Mouse (Mus musculus) embryo, embryonic 9.5 days (tissue): Measurements from ENCODE around the gene Cxcl16.
"Not testable (repeated sequence)": the region's sequence is repeated elsewhere in the genome, so short reads cannot be mapped to it uniquely, and the experiment has no call there.

Experiments
- DNase-seq: peaks from one replicate; pipeline ENCODE4 v3.0.0-alpha.2; 2017; ENCODE audit errors: extremely low spot score

Gene Cxcl16

DNA sequence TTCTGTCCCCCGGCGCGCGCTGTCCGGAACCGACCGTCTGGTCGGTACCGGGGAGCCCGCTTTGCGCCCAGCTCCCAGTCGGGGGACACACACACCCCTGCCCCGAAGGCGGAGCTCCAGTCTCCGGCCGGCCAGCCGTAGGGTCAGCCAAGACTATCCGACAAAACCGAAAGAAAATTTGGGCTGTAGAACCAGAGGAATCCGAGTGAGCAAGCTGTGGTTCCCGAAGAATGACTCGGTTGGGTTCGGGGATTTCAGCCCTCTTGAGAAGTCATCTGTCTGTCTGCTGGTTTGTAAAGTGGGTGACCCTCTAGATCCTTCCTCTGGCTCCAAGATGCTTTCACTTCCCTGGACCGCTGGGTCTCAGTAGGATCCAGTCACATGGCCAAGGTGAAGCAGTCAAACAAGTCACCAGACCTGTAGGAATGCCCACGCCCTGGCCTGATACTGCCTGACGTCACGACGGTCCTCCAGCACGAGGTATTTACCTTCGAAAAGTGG lies at the start of gene Cxcl16:
TSS of gene Cxcl16 (minus strand) at position 384 of the 501 bp plus-strand sequence.
- peak; percentile 31 for DNase-seq

- DNase-seq: no peak
Measured at GRCm38 (mm10) chr11:70506962-70507515, 47.3 kb upstream of the Cxcl16 start.

GRCm38 (mm10) chr11:70506385-70506784 lies 46.6 kb upstream of the Cxcl16 start:
- peak; percentile 58 for DNase-seq

- DNase-seq: no peak
Measured at GRCm38 (mm10) chr11:70504970-70505369, 45.2 kb upstream of the Cxcl16 start, which contains the start of gene Tm4sf5. TSS of gene Tm4sf5 (plus strand) at chr11:70505244.

DNA sequence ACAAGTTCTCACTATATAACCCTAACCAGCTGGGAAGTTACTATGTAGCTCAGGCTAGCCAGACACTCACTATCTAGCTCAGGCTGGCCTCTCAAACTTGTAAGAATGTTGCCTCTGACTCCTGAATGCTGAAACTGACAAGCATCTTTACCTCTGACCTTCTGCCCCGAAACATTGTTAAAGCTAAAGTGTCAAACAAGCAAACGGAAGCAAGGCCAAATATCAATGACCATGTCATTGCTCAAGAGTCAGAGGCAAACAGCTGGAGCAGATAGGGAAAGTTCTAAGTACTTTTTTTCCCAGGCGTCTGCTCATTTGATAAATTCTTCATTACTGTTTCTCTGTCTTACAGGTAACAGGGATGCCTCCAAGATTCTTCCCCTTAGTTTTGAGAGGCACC lies 42.2 kb upstream of the Cxcl16 start:
- DNase-seq: no peak

- DNase-seq: no peak
Measured at GRCm38 (mm10) chr11:70500476-70500812, 40.7 kb upstream of the Cxcl16 start.

- DNase-seq: no peak
Measured at GRCm38 (mm10) chr11:70499566-70500475, 40.0 kb upstream of the Cxcl16 start.

DNA sequence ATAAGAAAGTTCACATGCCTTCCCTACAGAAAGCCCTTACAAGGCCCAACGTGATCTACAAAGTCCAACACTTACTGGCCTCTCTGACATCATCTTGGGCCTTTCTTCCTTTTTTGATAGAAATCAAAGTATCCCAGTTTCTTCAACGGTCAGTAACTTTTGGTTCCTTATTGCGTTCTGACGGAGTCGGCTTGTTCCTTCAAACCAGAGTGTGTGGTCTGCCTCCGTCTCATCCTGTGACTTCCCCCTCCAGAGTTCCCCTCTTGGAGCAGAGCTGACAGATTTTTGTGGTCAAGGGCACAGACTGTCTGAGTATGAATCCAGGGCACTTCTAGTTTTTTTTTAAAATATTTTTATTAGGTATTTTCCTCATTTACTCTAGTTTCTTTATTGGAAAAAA lies 29.9 kb upstream of the Cxcl16 start:
- no peak for DNase-seq

- no peak for DNase-seq
Measured at GRCm38 (mm10) chr11:70489138-70489537, 29.4 kb upstream of the Cxcl16 start.

DNA sequence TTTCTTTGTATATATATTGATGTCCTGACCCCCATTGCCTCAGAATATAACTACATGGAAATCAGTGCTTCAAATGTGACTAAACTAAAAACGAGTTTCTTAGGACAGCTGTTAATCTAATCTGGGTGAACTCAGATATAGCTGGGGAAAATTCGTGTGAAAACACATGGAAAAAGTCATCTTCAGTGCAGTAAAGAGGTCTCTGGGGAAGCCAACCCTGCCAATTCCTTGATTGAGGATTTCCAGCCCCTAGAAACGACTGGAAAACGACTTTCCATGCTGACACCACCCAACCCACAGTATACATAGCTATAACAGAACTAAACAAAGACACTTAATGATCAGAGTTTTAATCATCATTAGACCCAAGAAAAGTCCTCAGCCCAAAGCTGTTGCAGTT lies 28.0 kb upstream of the Cxcl16 start:
- DNase-seq: no peak

GRCm38 (mm10) chr11:70485498-70485897 lies 25.7 kb upstream of the Cxcl16 start:
- no peak for DNase-seq

GRCm38 (mm10) chr11:70474872-70475534 lies 15.2 kb upstream of the Cxcl16 start:
- no peak for DNase-seq

DNA sequence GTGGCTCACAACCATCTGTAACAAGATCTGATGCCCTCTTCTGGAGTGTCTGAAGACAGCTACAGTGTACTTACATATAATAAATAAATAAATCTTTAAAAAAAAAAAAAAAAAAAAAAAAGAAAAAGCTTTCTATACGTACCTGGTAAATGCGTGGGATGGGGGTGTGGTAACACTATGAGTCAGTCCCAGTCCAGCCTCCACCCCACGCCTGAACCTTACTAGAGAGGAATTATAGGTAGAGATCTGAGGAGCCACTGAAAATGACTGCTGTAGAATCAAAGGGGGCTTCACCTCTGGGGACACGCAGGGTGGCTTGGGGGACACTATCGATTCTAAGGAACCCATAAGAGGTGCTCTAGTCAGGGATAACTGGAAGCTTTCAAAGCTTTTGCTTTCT lies 13.5 kb upstream of the Cxcl16 start:
- not testable (repeated sequence) for DNase-seq

DNA sequence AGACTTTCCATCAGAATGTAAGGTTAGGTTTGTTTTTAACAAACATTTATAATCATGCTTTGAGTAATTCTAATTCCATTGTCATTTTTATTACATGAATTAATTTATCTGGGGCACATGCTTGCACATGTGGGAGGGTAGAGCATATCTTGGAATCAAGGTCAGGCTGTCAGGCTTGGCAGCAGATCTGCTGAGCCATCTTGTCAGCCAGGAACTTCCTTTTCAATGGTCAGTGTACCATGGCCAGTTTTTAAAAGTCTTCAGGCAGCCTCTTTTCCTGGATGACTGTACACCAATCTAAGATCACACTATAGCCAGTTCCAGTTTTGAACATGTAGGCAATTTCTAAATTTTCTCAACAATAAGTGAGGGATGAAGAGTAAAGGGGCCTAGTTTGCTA lies 12.9 kb upstream of the Cxcl16 start:
- no peak for DNase-seq

DNA sequence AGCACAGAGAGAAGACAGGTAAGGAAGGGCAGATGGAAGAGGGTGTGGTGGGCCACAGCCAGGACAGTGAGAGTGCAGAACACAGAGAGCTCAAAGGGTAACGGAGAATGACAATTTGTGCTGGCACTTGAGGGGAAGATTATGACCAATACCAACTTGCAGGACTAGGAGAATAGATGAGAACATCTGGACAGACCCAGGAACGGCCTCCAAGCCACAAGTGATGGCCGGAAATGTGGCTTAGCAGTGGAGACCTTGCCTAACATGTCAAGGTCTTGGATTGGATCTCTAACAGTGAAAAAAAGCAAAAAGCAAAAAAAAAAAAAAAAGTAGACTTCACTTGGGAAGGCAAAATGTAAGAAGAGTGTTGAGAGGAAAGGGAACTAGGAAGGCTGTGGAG lies 10.0 kb upstream of the Cxcl16 start:
- no peak for DNase-seq

GRCm38 (mm10) chr11:70467902-70468619 lies 8.3 kb upstream of the Cxcl16 start:
- no peak for DNase-seq

GRCm38 (mm10) chr11:70465824-70466223 lies 6.0 kb upstream of the Cxcl16 start:
- DNase-seq: no peak

- DNase-seq: no peak
Measured at GRCm38 (mm10) chr11:70465211-70465610, 5.4 kb upstream of the Cxcl16 start.

GRCm38 (mm10) chr11:70463970-70464369 lies 4.2 kb upstream of the Cxcl16 start:
- DNase-seq: no peak

- DNase-seq: peak; percentile 28
Measured at GRCm38 (mm10) chr11:70458688-70459600, 840 bp downstream of the Cxcl16 start, which contains the start of gene Zmynd15. TSS of gene Zmynd15 (plus strand) at chr11:70459433.
